Mouse (Mus musculus) testis, adult 2 months (tissue): Measurements from ENCODE around the gene Slc35e2.

Source experiments
- CTCF ChIP-seq: fragments of 200-500 bp; IDR thresholded peaks from 2 replicates; pipeline ENCODE4 v1.5.1; 2012; ENCODE audit warnings: low read depth, mild to moderate bottlenecking, inconsistent platforms, low read length, moderate library complexity; ENCODE audit not compliant: control insufficient read depth, insufficient read depth, insufficient replicate concordance
- POLR2A ChIP-seq: fragments of 200-500 bp; IDR thresholded peaks from 2 replicates; pipeline ENCODE4 v1.6.1; 2012; ENCODE audit warnings: low read depth, mild to moderate bottlenecking, inconsistent platforms, low read length, moderate library complexity; ENCODE audit not compliant: control insufficient read depth

DNA sequence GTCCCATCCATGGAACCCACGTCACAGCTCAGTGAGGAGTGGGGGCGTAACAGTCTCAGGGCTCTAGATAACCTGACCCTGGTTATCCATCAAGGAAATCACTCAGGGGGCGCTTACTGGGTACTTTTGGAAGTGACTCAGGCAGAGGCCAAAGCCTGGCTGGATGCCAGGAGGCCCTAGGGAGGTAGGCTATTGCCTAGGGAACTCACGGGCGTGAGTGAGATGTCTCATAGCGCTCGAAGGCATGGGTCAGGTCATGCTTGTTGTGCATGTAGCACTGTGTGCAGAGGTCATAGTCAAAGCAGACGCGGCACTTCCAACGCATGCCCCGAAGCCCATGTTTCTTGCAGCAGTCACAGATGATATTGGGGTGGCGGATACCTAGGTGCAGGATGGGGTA is 59.4 kb downstream of the Slc35e2 start:
- TF ChIP-seq POLR2A, result no peak
- no peak for TF ChIP-seq CTCF
